Comparison of ENCODE assay signal across 25 mouse cellular contexts in genomic region chr3:89917408-89917807, GRCm38 (mm10). TPM values are rescaled to one million over a fixed set of nuclear protein-coding genes. Genes with fewer than 3 reads are reported as not detected.
A peak's percentile ranks its signal among the peaks of the same experiment; 100 is the strongest.
DNase-seq lines count a peak whose midpoint lies in the region; ATAC-seq and TF ChIP-seq lines count a peak whose summit lies in the region.
"Had no signal": no experiment of that assay in that cellular context is flagged by ENCODE, and none has a peak within 500 bp of the region (broad histone marks: within the 10 kb centered on the region; RNA-seq: fewer than 3 reads in every experiment).

No protein-coding gene starts in this region.

- no peaks in the 10 kb centered on the region for H3K4me1 ChIP-seq in lung, embryonic 14.5 days (ENCODE audit: insufficient read depth)
- peaks cover 2% of the 10 kb centered on the region; the same call in 1 of the 2 replicates for H3K4me1 ChIP-seq in brown adipose tissue, adult 24 weeks (ENCODE audit: control insufficient read depth, insufficient read depth, insufficient read length, low read length)
- H3K4me1 ChIP-seq in intestine, embryonic 16.5 days (ENCODE audit: control insufficient read depth, insufficient read depth, low read length), result 0 out of 2 replicates have a peak, but pooled peaks cover 11% of the 10 kb centered on the region

- 0 out of 2 replicates have a peak, but pooled peaks have one; percentile 10 for TF ChIP-seq CTCF in lung, embryonic 14.5 days (IDR thresholded peaks at IDR 0.05; ENCODE audit: low read depth)

- DNase-seq in heart, adult 11 months, result peak; percentile 72
- no peak for DNase-seq in heart, postnatal 10 days
- DNase-seq in lung, embryonic 14.5 days, result no peak
- DNase-seq in lung, postnatal 25 days (ENCODE audit: low spot score), result no peak
- DNase-seq in R1 (ENCODE audit: low read depth, low spot score), result peak; percentile 39
- DNase-seq: adrenal gland, adult 2 months; adrenal gland, postnatal 14 days; cerebellum, adult 11 months; cerebellum, adult 2 months; cerebellum, adult 9-11 months; cerebellum, postnatal 25 days; gastrocnemius, postnatal 25 days; heart, adult 2 months had no signal

- WGBS in lung, embryonic 14.5 days, result 42% methylated on average over 3 of the region's 3 CpGs
- 60% methylated on average over 3 of the region's 3 CpGs for WGBS in intestine, embryonic 16.5 days

- intact Hi-C loops in heart, postnatal 10 days (cut with DNase I), result no loop called here

- H3K36me3 ChIP-seq in lung, embryonic 14.5 days (ENCODE audit: insufficient read depth), result no peaks in the 10 kb centered on the region
- H3K36me3 ChIP-seq in intestine, embryonic 16.5 days (ENCODE audit: control insufficient read depth, insufficient read depth, low read length), result no peaks in the 10 kb centered on the region
- H3K36me3 ChIP-seq: embryonic facial prominence, embryonic 12.5 days; embryonic facial prominence, embryonic 15.5 days; forebrain, embryonic 12.5 days; forebrain, embryonic 15.5 days; heart, embryonic 10.5 days; heart, embryonic 13.5 days; hindbrain, embryonic 12.5 days; hindbrain, embryonic 15.5 days had no signal

- H3K4me3 ChIP-seq in lung, embryonic 14.5 days (ENCODE audit: low read depth, low read length), result no peak overlapping the region
- H3K4me3 ChIP-seq in brown adipose tissue, adult 24 weeks (ENCODE audit: insufficient read depth, low read depth, low read length), result no peak overlapping the region
- no peak overlapping the region for H3K4me3 ChIP-seq in intestine, embryonic 16.5 days (ENCODE audit: low read length)
- H3K4me3 ChIP-seq: embryonic facial prominence, embryonic 12.5 days; embryonic facial prominence, embryonic 15.5 days; erythroblast, embryonic 14.5 days; forebrain, embryonic 12.5 days; forebrain, embryonic 15.5 days; heart, adult 2 months; heart, embryonic 10.5 days; heart, embryonic 13.5 days; hindbrain, embryonic 12.5 days; hindbrain, embryonic 15.5 days had no signal

- H3K9me3 ChIP-seq in lung, embryonic 14.5 days (ENCODE audit: low read depth, low read length), result no peaks in the 10 kb centered on the region
- no peaks in the 10 kb centered on the region for H3K9me3 ChIP-seq in intestine, embryonic 16.5 days (ENCODE audit: control insufficient read depth, low read length)
- H3K9me3 ChIP-seq: embryonic facial prominence, embryonic 12.5 days; embryonic facial prominence, embryonic 15.5 days; forebrain, embryonic 12.5 days; forebrain, embryonic 15.5 days; heart, embryonic 10.5 days; heart, embryonic 13.5 days; hindbrain, embryonic 12.5 days; hindbrain, embryonic 15.5 days had no signal

- no peak overlapping the region for H3K4me2 ChIP-seq in lung, embryonic 14.5 days
- H3K4me2 ChIP-seq in intestine, embryonic 16.5 days (ENCODE audit: low read depth, low read length), result no peak overlapping the region
- H3K4me2 ChIP-seq: embryonic facial prominence, embryonic 12.5 days; embryonic facial prominence, embryonic 15.5 days; forebrain, embryonic 12.5 days; forebrain, embryonic 15.5 days; heart, embryonic 13.5 days; hindbrain, embryonic 12.5 days; hindbrain, embryonic 15.5 days had no signal

- ATAC-seq in lung, embryonic 14.5 days (ENCODE audit: insufficient read depth), result no peak
- no peak for ATAC-seq in intestine, embryonic 16.5 days
- no peak for ATAC-seq in megakaryocyte-erythroid progenitor cell, adult 5-6 weeks (replicated peaks; ENCODE audit: low FRiP score, low TSS enrichment, poor library complexity, severe bottlenecking)
- ATAC-seq: forebrain, embryonic 15.5 days had no signal

- H3K27me3 ChIP-seq in lung, embryonic 14.5 days (ENCODE audit: insufficient read depth, low read length), result peaks cover 10% of the 10 kb centered on the region; the same call in 1 of the 2 replicates
- H3K27me3 ChIP-seq in intestine, embryonic 16.5 days (replicated peaks; ENCODE audit: control insufficient read depth, insufficient read depth, low read length), result peaks cover 4% of the 10 kb centered on the region; the same call in 1 of the 2 replicates

- no peak overlapping the region for H3K9ac ChIP-seq in lung, embryonic 14.5 days
- no peak overlapping the region for H3K9ac ChIP-seq in intestine, embryonic 16.5 days (ENCODE audit: low read depth, low read length)
- H3K9ac ChIP-seq: embryonic facial prominence, embryonic 12.5 days; embryonic facial prominence, embryonic 15.5 days; forebrain, embryonic 12.5 days; forebrain, embryonic 15.5 days; heart, embryonic 13.5 days; hindbrain, embryonic 12.5 days; hindbrain, embryonic 15.5 days had no signal

- H3K27ac ChIP-seq in lung, embryonic 14.5 days (ENCODE audit: low read depth), result no peak overlapping the region
- H3K27ac ChIP-seq in brown adipose tissue, adult 24 weeks (replicated peaks; ENCODE audit: low read depth, low read length), result peak overlapping the region; percentile 70; the same call in 1 of the 2 replicates
- no peak overlapping the region for H3K27ac ChIP-seq in intestine, embryonic 16.5 days (ENCODE audit: low read length)
- H3K27ac ChIP-seq: embryonic facial prominence, embryonic 12.5 days; embryonic facial prominence, embryonic 15.5 days; forebrain, embryonic 12.5 days; forebrain, embryonic 15.5 days; heart, adult 2 months; heart, embryonic 10.5 days; heart, embryonic 13.5 days; hindbrain, embryonic 12.5 days; hindbrain, embryonic 15.5 days had no signal

RNA-seq across cellular contexts. Expression of gene Il6ra, which starts 4.4 kb away (rescaled TPM):
- 1 to 10 TPM; 3.9 to 4.0 TPM for total RNA-seq in heart, postnatal 10 days (2021)
- 1.4 and 1.7 TPM in 2 replicates for polyA plus RNA-seq in lung, embryonic 14.5 days (2014; fragmentation: Nextera tagmentation; extraction: Ambion mirVana)
- 3.6 and 5.4 TPM in 2 replicates for polyA plus RNA-seq in brown adipose tissue, adult 24 weeks (2012; ENCODE audit: insufficient read depth, insufficient read length, missing spikeins)
- 3.0 and 3.4 TPM in 2 replicates for polyA plus RNA-seq in intestine, embryonic 16.5 days (2015; fragmentation: Nextera tagmentation; extraction: Ambion mirVana)
- 0.27 TPM in 1 of 2 replicates, not detected in the other for total RNA-seq in megakaryocyte-erythroid progenitor cell, adult 5-6 weeks (2014; fragmentation: Nextera tagmentation)
- total RNA-seq in megakaryocyte-erythroid progenitor cell, adult 5-6 weeks (2017), result 0.80 TPM in 2 replicates

RNA-seq across cellular contexts. Expression of gene Atp8b2, which starts 45.9 kb away (rescaled TPM):
- 10 to 100 TPM; 56.2 to 58.1 TPM for total RNA-seq in heart, postnatal 10 days (2021)
- 20.5 and 20.8 TPM in 2 replicates for polyA plus RNA-seq in lung, embryonic 14.5 days (2014; fragmentation: Nextera tagmentation; extraction: Ambion mirVana)
- polyA plus RNA-seq in brown adipose tissue, adult 24 weeks (2012; ENCODE audit: insufficient read depth, insufficient read length, missing spikeins), result 8.4 and 10.2 TPM in 2 replicates
- polyA plus RNA-seq in intestine, embryonic 16.5 days (2015; fragmentation: Nextera tagmentation; extraction: Ambion mirVana), result 6.2 and 6.9 TPM in 2 replicates
- total RNA-seq in megakaryocyte-erythroid progenitor cell, adult 5-6 weeks (2014; fragmentation: Nextera tagmentation), result 4.6 and 9.4 TPM in 2 replicates
- total RNA-seq in megakaryocyte-erythroid progenitor cell, adult 5-6 weeks (2017), result 7.8 and 12.8 TPM in 2 replicates

Comparison
In these comparisons a context has a peak if more than half of its experiments do, and no peak if none do; other contexts are left out.
1. DNase-seq: peak in heart, adult 11 months (single experiment) and R1 (single experiment); none in heart, postnatal 10 days (0 of 2), lung, embryonic 14.5 days (single experiment) and lung, postnatal 25 days (single experiment).